Mouse (Mus musculus): ENCODE results near the gene Foxo1. TPM values are rescaled to one million over a fixed set of nuclear protein-coding genes. Genes with fewer than 3 reads are reported as not detected.

Gene Foxo1
- polyA plus RNA-seq, 1 experiment from 2014 or later, result 3.1 TPM

DNA sequence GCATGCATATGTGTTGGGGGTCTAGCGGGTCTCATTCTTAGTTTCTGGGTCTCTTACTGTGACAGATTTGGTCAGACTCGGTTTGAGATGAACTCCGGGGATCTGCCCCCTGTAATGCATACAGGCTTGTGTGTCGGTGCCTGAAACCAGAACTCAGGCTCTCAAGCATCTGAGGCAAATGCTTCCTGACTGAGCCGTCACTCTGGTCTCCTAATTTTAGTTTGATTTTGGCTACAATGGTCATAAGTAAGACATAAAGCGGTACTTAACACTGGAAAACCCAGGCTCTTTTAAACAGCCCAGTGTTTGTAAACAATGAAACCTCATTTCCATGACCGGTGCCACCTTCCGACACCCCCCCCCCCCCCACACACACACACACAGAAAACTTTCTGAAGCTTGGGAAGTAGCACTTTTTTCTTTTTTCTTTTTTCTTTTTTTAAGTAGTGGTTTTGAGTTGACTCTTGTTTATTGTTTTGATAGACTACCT is 4.3 kb downstream of the Foxo1 start:
- Histone ChIP-seq H3K27ac (ENCODE audit: low read length) (no peak overlapping the region), H3K9me3 (replicated peaks; ENCODE audit: control insufficient read depth, low read length, poor library complexity, severe bottlenecking) (no peaks in the 10 kb centered on the region), H3K4me1 (ENCODE audit: control insufficient read depth, insufficient read depth, low read length) (peaks cover 11% of the 10 kb centered on the region), H3K4me3 (ENCODE audit: low read depth, low read length) (no peak overlapping the region), H3K9ac (ENCODE audit: low read depth, low read length) (no peak overlapping the region), H3K4me2 (ENCODE audit: low read length) (no peak overlapping the region), H3K27me3 (ENCODE audit: control insufficient read depth, insufficient read depth, low read depth, low read length) (peaks cover 21% of the 10 kb centered on the region), H3K36me3 (ENCODE audit: control insufficient read depth, insufficient read depth, low read length) (no peaks in the 10 kb centered on the region)
- no peak for ATAC-seq
- 54% methylated on average over 8 of the region's 8 CpGs for WGBS

DNA sequence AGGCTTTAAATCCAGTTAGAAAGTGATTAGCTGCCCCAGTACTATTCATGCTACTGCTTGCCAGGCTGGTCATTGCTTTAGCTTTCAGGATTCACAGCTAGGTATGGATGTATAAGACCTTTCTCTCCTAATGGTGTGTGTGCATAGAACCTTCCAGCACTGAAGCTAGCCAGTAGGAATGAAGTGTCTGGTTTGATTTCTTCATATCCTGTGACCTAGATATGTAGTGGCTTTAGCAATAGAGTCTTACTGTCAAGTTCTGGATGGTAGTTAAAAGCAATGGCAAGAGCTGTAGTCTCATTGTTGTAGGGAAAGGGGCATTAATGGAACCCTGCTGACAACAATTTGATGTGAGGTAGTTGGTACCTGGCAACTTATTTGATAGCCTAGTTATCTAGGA is 6.3 kb downstream of the Foxo1 start:
- H3K27ac ChIP-seq (ENCODE audit: low read length), result no peak overlapping the region
- no peak overlapping the region for H3K4me2 ChIP-seq (ENCODE audit: low read length)
- H3K4me3 ChIP-seq (ENCODE audit: low read depth, low read length), result no peak overlapping the region
- no peak overlapping the region for H3K9ac ChIP-seq (ENCODE audit: low read depth, low read length)
- no peak for ATAC-seq
- H3K36me3 ChIP-seq (ENCODE audit: control insufficient read depth, insufficient read depth, low read length), result no peaks in the 10 kb centered on the region
- H3K9me3 ChIP-seq (replicated peaks; ENCODE audit: control insufficient read depth, low read length, poor library complexity, severe bottlenecking), result no peaks in the 10 kb centered on the region
- peaks cover 5% of the 10 kb centered on the region for H3K4me1 ChIP-seq (ENCODE audit: control insufficient read depth, insufficient read depth, low read length)
- H3K27me3 ChIP-seq (ENCODE audit: control insufficient read depth, insufficient read depth, low read depth, low read length), result peaks cover 14% of the 10 kb centered on the region

DNA sequence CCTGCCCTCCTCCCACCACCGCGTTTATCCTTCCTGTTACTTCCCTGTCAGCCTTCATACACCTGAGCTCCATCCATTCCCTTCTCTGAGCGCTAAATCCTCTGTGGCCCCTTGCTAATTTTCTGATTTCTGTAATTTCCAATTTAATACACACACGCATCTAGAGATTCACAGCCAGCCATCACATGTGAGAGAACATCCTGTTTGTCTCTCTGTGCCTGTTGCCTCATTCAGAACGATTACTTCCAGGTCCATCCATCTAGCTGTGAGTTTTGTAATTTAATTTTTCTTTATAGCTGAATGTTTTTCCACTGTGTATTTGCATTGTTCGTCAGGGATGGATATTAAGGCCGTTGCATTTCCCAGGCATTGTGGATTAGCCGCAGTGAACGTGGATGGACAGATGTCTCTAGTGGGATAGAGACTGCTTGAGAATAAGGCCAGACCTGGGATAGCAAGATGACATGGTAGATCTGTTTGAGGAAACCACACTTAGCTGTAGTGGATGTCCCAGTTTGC is 7.0 kb downstream of the Foxo1 start:
- WGBS, result 89% methylated on average over 9 of the region's 9 CpGs
- peaks cover 8% of the 10 kb centered on the region for H3K27me3 ChIP-seq (ENCODE audit: control insufficient read depth, insufficient read depth, low read depth, low read length)
- no peak overlapping the region for H3K4me2 ChIP-seq (ENCODE audit: low read length)
- ATAC-seq, result no peak
- H3K4me3 ChIP-seq (ENCODE audit: low read depth, low read length), result no peak overlapping the region
- no peaks in the 10 kb centered on the region for H3K4me1 ChIP-seq (ENCODE audit: control insufficient read depth, insufficient read depth, low read length)
- H3K27ac ChIP-seq (ENCODE audit: low read length), result no peak overlapping the region
- no peaks in the 10 kb centered on the region for H3K36me3 ChIP-seq (ENCODE audit: control insufficient read depth, insufficient read depth, low read length)
- H3K9me3 ChIP-seq (replicated peaks; ENCODE audit: control insufficient read depth, low read length, poor library complexity, severe bottlenecking), result no peaks in the 10 kb centered on the region
- H3K9ac ChIP-seq (ENCODE audit: low read depth, low read length), result no peak overlapping the region

DNA sequence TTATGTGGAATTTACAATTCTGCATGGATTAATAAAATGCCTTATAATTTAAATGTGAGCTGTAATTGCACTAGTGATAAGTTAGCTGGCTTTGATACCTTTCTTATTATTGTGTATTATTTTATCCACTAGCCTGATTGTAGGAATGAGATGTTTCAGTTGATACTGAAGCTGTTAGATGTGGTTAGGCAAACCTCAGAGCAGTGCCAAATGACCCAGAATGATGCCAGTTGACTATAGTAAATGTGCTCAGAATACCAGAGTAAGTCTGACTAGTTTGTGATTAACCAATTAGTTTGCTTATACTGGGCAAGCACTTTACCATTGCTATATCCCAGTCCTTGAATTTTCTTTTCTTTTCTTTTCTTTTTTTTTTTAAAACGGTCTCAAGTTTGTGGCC is 12.5 kb downstream of the Foxo1 start:
- no peak for ATAC-seq
- no peaks in the 10 kb centered on the region for H3K4me1 ChIP-seq (ENCODE audit: control insufficient read depth, insufficient read depth, low read length)
- H3K9me3 ChIP-seq (replicated peaks; ENCODE audit: control insufficient read depth, low read length, poor library complexity, severe bottlenecking), result no peaks in the 10 kb centered on the region
- no peak overlapping the region for H3K4me2 ChIP-seq (ENCODE audit: low read length)
- H3K4me3 ChIP-seq (ENCODE audit: low read depth, low read length), result no peak overlapping the region
- 92% methylated on average over 1 of the region's 1 CpGs for WGBS
- no peak overlapping the region for H3K9ac ChIP-seq (ENCODE audit: low read depth, low read length)
- no peak overlapping the region for H3K27ac ChIP-seq (ENCODE audit: low read length)
- H3K27me3 ChIP-seq (ENCODE audit: control insufficient read depth, insufficient read depth, low read depth, low read length), result no peaks in the 10 kb centered on the region
- no peaks in the 10 kb centered on the region for H3K36me3 ChIP-seq (ENCODE audit: control insufficient read depth, insufficient read depth, low read length)

DNA sequence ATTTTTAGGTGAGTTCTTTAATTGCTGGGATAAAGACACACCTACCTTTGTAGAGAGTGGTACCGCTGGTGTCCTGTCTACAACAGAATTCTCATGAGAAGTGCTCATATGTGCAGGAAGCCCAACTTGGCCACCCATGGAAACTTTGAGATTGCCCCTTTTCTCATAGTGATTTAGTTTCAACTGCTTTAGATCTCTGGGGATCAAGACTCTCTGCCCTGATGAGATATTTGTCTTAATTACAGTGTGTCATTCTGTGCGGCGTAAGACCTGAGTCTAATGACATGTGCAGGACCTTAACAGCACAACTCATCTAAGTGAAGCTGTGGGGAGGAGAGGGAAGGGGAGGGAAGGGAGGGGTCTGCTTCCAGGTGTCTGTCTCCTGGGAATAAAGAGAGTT is 13.7 kb downstream of the Foxo1 start:
- Histone ChIP-seq H3K27me3 (ENCODE audit: control insufficient read depth, insufficient read depth, low read depth, low read length) (no peaks in the 10 kb centered on the region), H3K4me3 (ENCODE audit: low read depth, low read length) (no peak overlapping the region), H3K36me3 (ENCODE audit: control insufficient read depth, insufficient read depth, low read length) (no peaks in the 10 kb centered on the region), H3K27ac (ENCODE audit: low read length) (no peak overlapping the region), H3K9me3 (replicated peaks; ENCODE audit: control insufficient read depth, low read length, poor library complexity, severe bottlenecking) (no peaks in the 10 kb centered on the region), H3K4me2 (ENCODE audit: low read length) (no peak overlapping the region), H3K4me1 (ENCODE audit: control insufficient read depth, insufficient read depth, low read length) (no peaks in the 10 kb centered on the region), H3K9ac (ENCODE audit: low read depth, low read length) (no peak overlapping the region)
- ATAC-seq, result no peak
- WGBS, result 96% methylated on average over 3 of the region's 3 CpGs

DNA sequence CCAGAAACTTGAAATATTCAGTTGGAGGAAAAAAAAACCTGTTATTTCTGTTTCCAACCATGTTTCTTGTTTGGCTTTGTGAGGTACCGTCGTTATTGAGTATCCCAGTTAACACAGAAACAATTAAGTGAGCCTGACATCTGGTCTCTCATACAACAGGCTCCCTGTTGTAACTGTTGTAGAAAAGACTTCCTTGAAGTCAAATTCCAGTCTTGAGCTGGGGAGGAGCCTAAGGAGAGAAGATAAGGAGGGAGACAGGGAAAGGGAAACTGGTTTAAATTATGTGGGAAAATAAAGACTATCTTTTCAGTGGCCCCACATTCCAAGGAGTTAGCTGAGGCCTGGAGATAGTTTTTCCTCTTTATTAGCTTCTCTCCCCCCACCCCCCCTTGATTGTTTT is 14.2 kb downstream of the Foxo1 start:
- H3K27ac ChIP-seq (ENCODE audit: low read length), result no peak overlapping the region
- no peak overlapping the region for H3K4me3 ChIP-seq (ENCODE audit: low read depth, low read length)
- H3K9ac ChIP-seq (ENCODE audit: low read depth, low read length), result no peak overlapping the region
- WGBS, result 79% methylated on average over 2 of the region's 2 CpGs
- H3K4me2 ChIP-seq (ENCODE audit: low read length), result no peak overlapping the region
- H3K4me1 ChIP-seq (ENCODE audit: control insufficient read depth, insufficient read depth, low read length), result no peaks in the 10 kb centered on the region
- no peaks in the 10 kb centered on the region for H3K27me3 ChIP-seq (ENCODE audit: control insufficient read depth, insufficient read depth, low read depth, low read length)
- no peak for ATAC-seq
- H3K9me3 ChIP-seq (replicated peaks; ENCODE audit: control insufficient read depth, low read length, poor library complexity, severe bottlenecking), result no peaks in the 10 kb centered on the region
- no peaks in the 10 kb centered on the region for H3K36me3 ChIP-seq (ENCODE audit: control insufficient read depth, insufficient read depth, low read length)

DNA sequence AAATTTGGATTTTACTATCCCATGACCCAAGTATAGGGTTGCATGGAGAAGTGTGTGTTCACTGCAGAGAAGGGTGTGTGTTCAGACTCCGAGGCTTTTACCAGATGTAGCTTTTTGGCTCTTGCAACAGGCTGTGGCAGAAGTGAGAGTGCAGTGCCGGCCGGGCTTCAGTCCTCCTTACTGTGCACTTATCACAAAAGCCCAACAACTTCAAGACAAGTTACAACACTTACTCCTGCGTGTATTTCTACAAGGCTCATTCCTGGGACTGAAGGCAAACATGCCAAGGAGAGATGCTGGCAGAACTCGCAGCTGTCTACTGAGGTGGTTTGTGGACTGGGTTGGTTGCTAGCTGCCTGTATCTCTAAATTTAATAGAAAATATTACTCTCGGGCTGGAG is 15.4 kb downstream of the Foxo1 start:
- H3K36me3 ChIP-seq (ENCODE audit: control insufficient read depth, insufficient read depth, low read length), result no peaks in the 10 kb centered on the region
- WGBS, result 89% methylated on average over 6 of the region's 6 CpGs
- no peaks in the 10 kb centered on the region for H3K4me1 ChIP-seq (ENCODE audit: control insufficient read depth, insufficient read depth, low read length)
- no peak overlapping the region for H3K9ac ChIP-seq (ENCODE audit: low read depth, low read length)
- H3K4me2 ChIP-seq (ENCODE audit: low read length), result no peak overlapping the region
- no peak overlapping the region for H3K4me3 ChIP-seq (ENCODE audit: low read depth, low read length)
- H3K27me3 ChIP-seq (ENCODE audit: control insufficient read depth, insufficient read depth, low read depth, low read length), result no peaks in the 10 kb centered on the region
- no peak for ATAC-seq
- no peaks in the 10 kb centered on the region for H3K9me3 ChIP-seq (replicated peaks; ENCODE audit: control insufficient read depth, low read length, poor library complexity, severe bottlenecking)
- no peak overlapping the region for H3K27ac ChIP-seq (ENCODE audit: low read length)

DNA sequence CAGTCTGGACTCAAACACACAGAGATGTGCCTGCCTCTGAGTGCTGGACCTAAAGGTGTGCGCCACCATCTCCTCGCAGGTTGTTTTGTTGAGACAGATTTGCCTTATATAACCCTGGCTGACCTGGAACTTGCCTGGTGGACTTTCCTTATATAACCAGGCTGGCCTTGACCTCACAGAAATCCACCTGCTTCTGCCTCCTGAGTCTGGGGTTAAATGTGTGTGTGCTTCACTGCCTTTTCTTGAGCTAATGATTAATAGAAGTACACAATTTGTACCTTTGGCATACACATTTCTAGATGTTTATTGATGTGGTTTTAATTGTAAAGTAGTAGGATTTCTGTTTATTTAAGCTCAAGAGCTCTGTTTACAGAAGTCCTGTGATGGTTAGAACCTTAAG is 22.7 kb downstream of the Foxo1 start:
- Histone ChIP-seq H3K4me3 (ENCODE audit: low read depth, low read length) (no peak overlapping the region), H3K4me2 (ENCODE audit: low read length) (no peak overlapping the region), H3K9ac (ENCODE audit: low read depth, low read length) (no peak overlapping the region), H3K27me3 (ENCODE audit: control insufficient read depth, insufficient read depth, low read depth, low read length) (no peaks in the 10 kb centered on the region), H3K36me3 (ENCODE audit: control insufficient read depth, insufficient read depth, low read length) (no peaks in the 10 kb centered on the region), H3K4me1 (ENCODE audit: control insufficient read depth, insufficient read depth, low read length) (no peaks in the 10 kb centered on the region), H3K27ac (ENCODE audit: low read length) (no peak overlapping the region), H3K9me3 (replicated peaks; ENCODE audit: control insufficient read depth, low read length, poor library complexity, severe bottlenecking) (no peaks in the 10 kb centered on the region)
- ATAC-seq, result no peak
- 100% methylated on average over 2 of the region's 2 CpGs for WGBS

DNA sequence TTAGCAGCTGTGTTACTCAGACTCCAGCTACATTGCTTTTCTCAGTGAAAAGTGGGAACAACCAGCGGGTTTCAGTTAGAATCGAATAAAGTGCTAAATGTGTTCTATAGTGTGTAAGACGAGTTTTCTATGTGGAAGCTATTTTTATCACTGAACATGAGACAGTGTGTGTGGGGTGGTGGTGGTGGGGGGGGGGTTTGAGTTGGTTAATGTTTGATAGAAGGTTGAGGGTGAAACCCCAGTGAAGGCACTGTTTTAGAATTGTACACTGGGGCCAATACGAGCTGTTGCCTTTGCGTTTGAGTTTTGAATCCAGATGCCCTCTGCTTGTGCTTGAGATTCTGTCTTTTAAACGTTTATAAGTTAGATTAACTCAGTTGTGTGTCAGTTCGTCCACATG is 24.4 kb downstream of the Foxo1 start:
- H3K36me3 ChIP-seq (ENCODE audit: control insufficient read depth, insufficient read depth, low read length), result no peaks in the 10 kb centered on the region
- H3K4me3 ChIP-seq (ENCODE audit: low read depth, low read length), result no peak overlapping the region
- no peak overlapping the region for H3K27ac ChIP-seq (ENCODE audit: low read length)
- 83% methylated on average over 7 of the region's 7 CpGs for WGBS
- H3K9ac ChIP-seq (ENCODE audit: low read depth, low read length), result no peak overlapping the region
- no peaks in the 10 kb centered on the region for H3K9me3 ChIP-seq (replicated peaks; ENCODE audit: control insufficient read depth, low read length, poor library complexity, severe bottlenecking)
- H3K4me2 ChIP-seq (ENCODE audit: low read length), result no peak overlapping the region
- ATAC-seq, result no peak
- no peaks in the 10 kb centered on the region for H3K4me1 ChIP-seq (ENCODE audit: control insufficient read depth, insufficient read depth, low read length)
- no peaks in the 10 kb centered on the region for H3K27me3 ChIP-seq (ENCODE audit: control insufficient read depth, insufficient read depth, low read depth, low read length)

Measured in midbrain, embryonic 16.5 days (tissue).